Mouse (Mus musculus): ENCODE data around the gene Ube2g2. TPM values are rescaled to one million over a fixed set of nuclear protein-coding genes. Genes with fewer than 3 reads are reported as not detected.
A peak's percentile ranks its signal among the peaks of the same experiment; 100 is the strongest.

Gene Ube2g2
- polyA plus RNA-seq, 1 experiment, result 85.5 TPM

- Histone ChIP-seq H3K4me3 (ENCODE audit: insufficient read depth, poor library complexity, severe bottlenecking) (no peak overlapping the region), H3K79me2 (ENCODE audit: control insufficient read depth, insufficient read depth) (peaks cover 76% of the 10 kb centered on the region), H3K36me3 (ENCODE audit: control insufficient read depth, insufficient read depth) (peaks cover 83% of the 10 kb centered on the region), H3ac (ENCODE audit: control insufficient read depth, insufficient read length, low read depth) (no peak overlapping the region), H3K27me3 (ENCODE audit: control insufficient read depth, insufficient read depth, insufficient read length) (no peaks in the 10 kb centered on the region), H3K79me3 (ENCODE audit: low read depth) (peaks cover 30% of the 10 kb centered on the region)
- TF ChIP-seq MAX (IDR thresholded peaks at IDR 0.05) (no peak), MYOD1 (IDR thresholded peaks at IDR 0.05; ENCODE audit: control insufficient read depth, insufficient read length, low read depth) (no peak), USF1 (IDR thresholded peaks at IDR 0.05; ENCODE audit: low read depth) (no peak), FOSL1 (IDR thresholded peaks at IDR 0.05; ENCODE audit: insufficient read depth, low read length, poor library complexity, severe bottlenecking) (no peak), CTCF (IDR thresholded peaks at IDR 0.05; ENCODE audit: control insufficient read depth, insufficient read depth, insufficient read length) (no peak), CEBPB (IDR thresholded peaks at IDR 0.05; ENCODE audit: low read depth) (no peak), MYOG (IDR thresholded peaks at IDR 0.05; ENCODE audit: control insufficient read depth, extremely low read depth, insufficient read length) (no peak)
Observed at GRCm38 (mm10) chr10:77634452-77635231, 12.6 kb downstream of the Ube2g2 start.

GRCm38 (mm10) chr10:77636234-77636922 lies 14.3 kb downstream of the Ube2g2 start:
- peaks cover 87% of the 10 kb centered on the region for H3K36me3 ChIP-seq (ENCODE audit: control insufficient read depth, insufficient read depth)
- H3ac ChIP-seq (ENCODE audit: control insufficient read depth, insufficient read length, low read depth), result no peak overlapping the region
- peaks cover 71% of the 10 kb centered on the region for H3K79me2 ChIP-seq (ENCODE audit: control insufficient read depth, insufficient read depth)
- no peaks in the 10 kb centered on the region for H3K27me3 ChIP-seq (ENCODE audit: control insufficient read depth, insufficient read depth, insufficient read length)
- no peak for TF ChIP-seq FOSL1 (IDR thresholded peaks at IDR 0.05; ENCODE audit: insufficient read depth, low read length, poor library complexity, severe bottlenecking)
- no peak for TF ChIP-seq MAX (IDR thresholded peaks at IDR 0.05)
- no peak for TF ChIP-seq MYOG (IDR thresholded peaks at IDR 0.05; ENCODE audit: control insufficient read depth, extremely low read depth, insufficient read length)
- no peak for TF ChIP-seq CTCF (IDR thresholded peaks at IDR 0.05; ENCODE audit: control insufficient read depth, insufficient read depth, insufficient read length)
- TF ChIP-seq USF1 (IDR thresholded peaks at IDR 0.05; ENCODE audit: low read depth), result no peak
- no peak for TF ChIP-seq MYOD1 (IDR thresholded peaks at IDR 0.05; ENCODE audit: control insufficient read depth, insufficient read length, low read depth)
- TF ChIP-seq CEBPB (IDR thresholded peaks at IDR 0.05; ENCODE audit: low read depth), result no peak
- no peak overlapping the region for H3K4me3 ChIP-seq (ENCODE audit: insufficient read depth, poor library complexity, severe bottlenecking)
- H3K79me3 ChIP-seq (ENCODE audit: low read depth), result peaks cover 28% of the 10 kb centered on the region

- Histone ChIP-seq H3K79me2 (ENCODE audit: control insufficient read depth, insufficient read depth) (peaks cover 61% of the 10 kb centered on the region), H3K4me3 (ENCODE audit: insufficient read depth, poor library complexity, severe bottlenecking) (no peak overlapping the region), H3K36me3 (ENCODE audit: control insufficient read depth, insufficient read depth) (peaks cover 93% of the 10 kb centered on the region), H3K27me3 (ENCODE audit: control insufficient read depth, insufficient read depth, insufficient read length) (no peaks in the 10 kb centered on the region), H3ac (ENCODE audit: control insufficient read depth, insufficient read length, low read depth) (peak overlapping the region; percentile 24), H3K79me3 (ENCODE audit: low read depth) (peaks cover 26% of the 10 kb centered on the region)
- TF ChIP-seq CEBPB (IDR thresholded peaks at IDR 0.05; ENCODE audit: low read depth), result no peak
Observed at GRCm38 (mm10) chr10:77638956-77639355, 16.9 kb downstream of the Ube2g2 start.

GRCm38 (mm10) chr10:77643160-77643559 lies 21.1 kb downstream of the Ube2g2 start:
- peaks cover 78% of the 10 kb centered on the region for H3K36me3 ChIP-seq (ENCODE audit: control insufficient read depth, insufficient read depth)
- no peak overlapping the region for H3ac ChIP-seq (ENCODE audit: control insufficient read depth, insufficient read length, low read depth)

GRCm38 (mm10) chr10:77645571-77645970 lies 23.5 kb downstream of the Ube2g2 start:
- TF ChIP-seq MYOD1 (IDR thresholded peaks at IDR 0.05; ENCODE audit: control insufficient read depth, insufficient read length, low read depth) (no peak), MYOG (IDR thresholded peaks at IDR 0.05; ENCODE audit: control insufficient read depth, extremely low read depth, insufficient read length) (no peak), USF1 (IDR thresholded peaks at IDR 0.05; ENCODE audit: low read depth) (no peak), CTCF (IDR thresholded peaks at IDR 0.05; ENCODE audit: control insufficient read depth, insufficient read depth, insufficient read length) (no peak), FOSL1 (IDR thresholded peaks at IDR 0.05; ENCODE audit: insufficient read depth, low read length, poor library complexity, severe bottlenecking) (no peak), MAX (IDR thresholded peaks at IDR 0.05) (no peak), CEBPB (IDR thresholded peaks at IDR 0.05; ENCODE audit: low read depth) (no peak)
- Histone ChIP-seq H3K27me3 (ENCODE audit: control insufficient read depth, insufficient read depth, insufficient read length) (no peaks in the 10 kb centered on the region), H3K4me3 (ENCODE audit: insufficient read depth, poor library complexity, severe bottlenecking) (no peak overlapping the region), H3K79me2 (ENCODE audit: control insufficient read depth, insufficient read depth) (peaks cover 3% of the 10 kb centered on the region), H3K36me3 (ENCODE audit: control insufficient read depth, insufficient read depth) (peaks cover 56% of the 10 kb centered on the region), H3K79me3 (ENCODE audit: low read depth) (no peaks in the 10 kb centered on the region), H3ac (ENCODE audit: control insufficient read depth, insufficient read length, low read depth) (no peak overlapping the region)

More at GRCm38 (mm10) chr10:77643160-77643559, 21.1 kb downstream of the Ube2g2 start:
- Histone ChIP-seq H3K79me2 (ENCODE audit: control insufficient read depth, insufficient read depth) (peaks cover 28% of the 10 kb centered on the region), H3K79me3 (ENCODE audit: low read depth) (peaks cover 16% of the 10 kb centered on the region), H3K27me3 (ENCODE audit: control insufficient read depth, insufficient read depth, insufficient read length) (no peaks in the 10 kb centered on the region), H3K4me3 (ENCODE audit: insufficient read depth, poor library complexity, severe bottlenecking) (no peak overlapping the region)
- TF ChIP-seq USF1 (IDR thresholded peaks at IDR 0.05; ENCODE audit: low read depth) (no peak), MAX (IDR thresholded peaks at IDR 0.05) (no peak), CEBPB (IDR thresholded peaks at IDR 0.05; ENCODE audit: low read depth) (no peak), MYOD1 (IDR thresholded peaks at IDR 0.05; ENCODE audit: control insufficient read depth, insufficient read length, low read depth) (no peak), CTCF (IDR thresholded peaks at IDR 0.05; ENCODE audit: control insufficient read depth, insufficient read depth, insufficient read length) (no peak), FOSL1 (IDR thresholded peaks at IDR 0.05; ENCODE audit: insufficient read depth, low read length, poor library complexity, severe bottlenecking) (no peak), MYOG (IDR thresholded peaks at IDR 0.05; ENCODE audit: control insufficient read depth, extremely low read depth, insufficient read length) (no peak)
